Mouse (Mus musculus): ENCODE results near the gene Podn.

DNA sequence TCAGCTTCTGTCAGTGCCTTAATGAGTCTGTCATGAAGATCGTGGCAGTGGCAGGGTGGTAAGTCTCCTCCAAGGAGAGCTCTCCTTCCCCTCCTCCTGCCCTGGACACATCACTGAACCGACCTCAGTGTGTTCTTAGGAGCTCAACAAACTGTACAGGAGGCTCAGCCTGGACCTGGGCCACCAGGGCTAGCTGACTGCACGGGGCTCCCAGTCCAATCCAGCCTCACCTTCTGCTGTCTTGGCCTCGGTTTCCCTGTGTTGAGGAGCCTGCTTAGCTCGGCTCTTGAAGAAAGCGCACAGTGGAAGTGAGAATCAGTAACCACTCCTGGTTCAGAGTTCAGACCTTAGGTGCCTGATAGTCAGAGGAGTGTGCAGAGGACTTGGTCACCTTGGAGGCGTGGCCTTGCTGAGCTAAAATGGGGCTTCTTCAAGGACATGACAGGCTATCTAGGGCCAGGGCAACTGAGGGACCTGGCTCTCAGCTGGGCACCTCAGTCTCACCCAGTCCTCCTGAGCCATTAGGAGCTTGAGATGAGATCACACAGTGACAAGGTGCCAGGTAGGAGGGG is 88.6 kb downstream of the Podn start:
- no peak for TF ChIP-seq POLR2A (IDR thresholded peaks at IDR 0.05; ENCODE audit: borderline replicate concordance, control insufficient read depth, low read depth, low read length)
- no peak for TF ChIP-seq CTCF (IDR thresholded peaks at IDR 0.05; ENCODE audit: control insufficient read depth, insufficient read depth, low read length)

All from bone marrow, adult 2 months (tissue).